8 mouse cellular contexts compared by ENCODE assay signal in genomic region chr10:23348893-23349391, GRCm38 (mm10). TPM values are rescaled to one million over a fixed set of nuclear protein-coding genes. Genes with fewer than 3 reads are reported as not detected.
DNase-seq lines count a peak whose midpoint lies in the region; ATAC-seq and TF ChIP-seq lines count a peak whose summit lies in the region.

No protein-coding gene starts in this region.

- ATAC-seq in forebrain, embryonic 12.5 days (ENCODE audit: low FRiP score) = peak; percentile 11
- ATAC-seq in intestine, embryonic 14.5 days (replicated peaks; ENCODE audit: low FRiP score, low TSS enrichment, low read depth) = 0 out of 2 replicates have a peak, but pooled peaks have one; percentile 21
- ATAC-seq in midbrain, embryonic 16.5 days = peak; percentile 17; the same call in 1 of the 2 replicates
- ATAC-seq in inflammation-experienced regulatory T-cells, adult 6 months = no peak

- peak overlapping the region; percentile 75 for H3K9ac ChIP-seq in forebrain, embryonic 12.5 days
- H3K9ac ChIP-seq in intestine, embryonic 14.5 days (ENCODE audit: low read length) = no peak overlapping the region
- H3K9ac ChIP-seq in midbrain, embryonic 16.5 days (ENCODE audit: low read depth, low read length) = no peak overlapping the region

- H3K27me3 ChIP-seq in forebrain, embryonic 12.5 days = peaks cover 7% of the 10 kb centered on the region
- peaks cover 45% of the 10 kb centered on the region for H3K27me3 ChIP-seq in intestine, embryonic 14.5 days (replicated peaks; ENCODE audit: control insufficient read depth, insufficient read depth, low read length)
- H3K27me3 ChIP-seq in midbrain, embryonic 16.5 days (ENCODE audit: control insufficient read depth, insufficient read depth, low read depth, low read length) = peaks cover 7% of the 10 kb centered on the region

- TF ChIP-seq CTCF in layer of hippocampus, adult 2 months (conservative IDR thresholded peaks at IDR 0.05) = no peak
- TF ChIP-seq CTCF in bone marrow macrophage, adult 2 months (IDR thresholded peaks at IDR 0.05; ENCODE audit: low read depth, low read length) = no peak

- peak overlapping the region; percentile 62 for H3K4me3 ChIP-seq in layer of hippocampus, adult 2 months
- peak overlapping the region; percentile 59 for H3K4me3 ChIP-seq in bone marrow macrophage, adult 2 months (ENCODE audit: insufficient read depth, low read length)
- peak overlapping the region; percentile 68 for H3K4me3 ChIP-seq in forebrain, embryonic 12.5 days (replicated peaks)
- peak overlapping the region; percentile 54 for H3K4me3 ChIP-seq in intestine, embryonic 14.5 days (ENCODE audit: low read depth, low read length)
- peak overlapping the region; percentile 59 for H3K4me3 ChIP-seq in midbrain, embryonic 16.5 days (ENCODE audit: low read depth, low read length)

- peaks cover 11% of the 10 kb centered on the region; the same call in 1 of the 2 replicates for H3K4me1 ChIP-seq in bone marrow macrophage, adult 2 months (ENCODE audit: control insufficient read depth, insufficient read depth, low read length)
- peaks cover 23% of the 10 kb centered on the region for H3K4me1 ChIP-seq in forebrain, embryonic 12.5 days
- H3K4me1 ChIP-seq in intestine, embryonic 14.5 days (replicated peaks; ENCODE audit: control insufficient read depth, insufficient read depth, low read length) = peaks cover 9% of the 10 kb centered on the region
- H3K4me1 ChIP-seq in midbrain, embryonic 16.5 days (ENCODE audit: control insufficient read depth, insufficient read depth, low read length) = peaks cover 16% of the 10 kb centered on the region

- under 1% methylated on average over 22 of the region's 22 CpGs for WGBS in forebrain, embryonic 12.5 days
- 2% methylated on average over 22 of the region's 22 CpGs for WGBS in intestine, embryonic 14.5 days
- WGBS in midbrain, embryonic 16.5 days = under 1% methylated on average over 22 of the region's 22 CpGs

- H3K27ac ChIP-seq in layer of hippocampus, adult 2 months = no peak overlapping the region
- no peak overlapping the region for H3K27ac ChIP-seq in bone marrow macrophage, adult 2 months (ENCODE audit: insufficient read depth, low read depth, low read length)
- H3K27ac ChIP-seq in forebrain, embryonic 12.5 days = 0 out of 2 replicates have a peak overlapping the region, but pooled peaks have one; percentile 42
- no peak overlapping the region for H3K27ac ChIP-seq in intestine, embryonic 14.5 days (ENCODE audit: low read depth)
- H3K27ac ChIP-seq in midbrain, embryonic 16.5 days (ENCODE audit: low read length) = no peak overlapping the region

- H3K36me3 ChIP-seq in forebrain, embryonic 12.5 days (replicated peaks) = no peaks in the 10 kb centered on the region
- H3K36me3 ChIP-seq in intestine, embryonic 14.5 days (ENCODE audit: control insufficient read depth, insufficient read depth, low read length) = no peaks in the 10 kb centered on the region
- H3K36me3 ChIP-seq in midbrain, embryonic 16.5 days (ENCODE audit: control insufficient read depth, insufficient read depth, low read length) = no peaks in the 10 kb centered on the region

- no peak for TF ChIP-seq POLR2A in bone marrow macrophage, adult 2 months (IDR thresholded peaks at IDR 0.05; ENCODE audit: borderline replicate concordance, low read depth, low read length)

- H3K4me2 ChIP-seq in forebrain, embryonic 12.5 days = peak overlapping the region; percentile 95
- peak overlapping the region; percentile 65 for H3K4me2 ChIP-seq in intestine, embryonic 14.5 days (ENCODE audit: low read length)
- H3K4me2 ChIP-seq in midbrain, embryonic 16.5 days (ENCODE audit: low read length) = peak overlapping the region; percentile 92

- DNase-seq in layer of hippocampus, adult 2 months (ENCODE audit: low spot score in 2 of 2) = no peak
- DNase-seq in layer of hippocampus, adult 9-11 months = no peak
- DNase-seq in intestine, embryonic 14.5 days (ENCODE audit: low spot score) = peak; percentile 68
- no peak for DNase-seq in thymus, postnatal 36 days

- H3K9me3 ChIP-seq in forebrain, embryonic 12.5 days = no peaks in the 10 kb centered on the region
- no peaks in the 10 kb centered on the region for H3K9me3 ChIP-seq in intestine, embryonic 14.5 days (ENCODE audit: control insufficient read depth, low read length)
- H3K9me3 ChIP-seq in midbrain, embryonic 16.5 days (replicated peaks; ENCODE audit: control insufficient read depth, low read length, poor library complexity, severe bottlenecking) = no peaks in the 10 kb centered on the region

RNA-seq across cellular contexts. Expression of gene Eya4, which starts 1.6 kb away (rescaled TPM):
- total RNA-seq in layer of hippocampus, adult 2 months (2021) = 1 to 10 TPM; 5.5 to 6.3 TPM
- polyA plus RNA-seq in bone marrow macrophage, adult 2 months (2012; ENCODE audit: insufficient read depth, insufficient read length, missing spikeins) = 2.7 and 4.0 TPM in 2 replicates
- polyA plus RNA-seq in forebrain, embryonic 12.5 days (2016; fragmentation: Nextera tagmentation; extraction: Ambion mirVana) = 5.0 and 5.5 TPM in 2 replicates
- polyA plus RNA-seq in intestine, embryonic 14.5 days (2014; fragmentation: Nextera tagmentation; extraction: Ambion mirVana) = 0.51 and 0.77 TPM in 2 replicates
- polyA plus RNA-seq in midbrain, embryonic 16.5 days (2015; fragmentation: Nextera tagmentation; extraction: Ambion mirVana) = 0.39 and 0.50 TPM in 2 replicates
- polyA plus RNA-seq in inflammation-experienced regulatory T-cells, adult 6 months (2017; shearing (Covaris generic)) = not detected
